Mouse (Mus musculus) kidney, postnatal 14 days (tissue): ENCODE data around the gene Ranbp3l.
"Not testable (repeated sequence)": the region's sequence is repeated elsewhere in the genome, so short reads cannot be mapped to it uniquely, and the experiment has no call there.

Experiments
- DNase-seq: peaks from one replicate; pipeline ENCODE4 v3.0.0; 2022; ENCODE audit warnings: mixed read lengths

The Ranbp3l gene

GRCm38 (mm10) chr15:8967573-8968228, at the start of gene Ranbp3l:
Gene Ranbp3l (plus strand): TSS chr15:8967949.
- DNase-seq = peak; percentile 73

- no peak for DNase-seq
These were observed 37.7 kb upstream of the Ranbp3l start for GRCm38 (mm10) chr15:8930061-8930460.

- no peak for DNase-seq
These were observed 30.8 kb upstream of the Ranbp3l start for GRCm38 (mm10) chr15:8936911-8937310.

- DNase-seq = peak; percentile 33
These were observed 26.9 kb upstream of the Ranbp3l start for GRCm38 (mm10) chr15:8940861-8941260.

GRCm38 (mm10) chr15:8950856-8951255, 16.9 kb upstream of the Ranbp3l start:
- peak; percentile 28 for DNase-seq

GRCm38 (mm10) chr15:8963323-8963722, 4.4 kb upstream of the Ranbp3l start:
- peak; percentile 65 for DNase-seq

- DNase-seq = peak; percentile 60
These were observed 463 bp downstream of the Ranbp3l start for GRCm38 (mm10) chr15:8968229-8968595.

GRCm38 (mm10) chr15:8969061-8969635, 1.4 kb downstream of the Ranbp3l start:
- DNase-seq = peak; percentile 26

- no peak for DNase-seq
These were observed 23.5 kb downstream of the Ranbp3l start for GRCm38 (mm10) chr15:8991211-8991610.

- DNase-seq = no peak
These were observed 24.4 kb downstream of the Ranbp3l start for GRCm38 (mm10) chr15:8991859-8992838.

- DNase-seq = no peak
These were observed 27.0 kb downstream of the Ranbp3l start for GRCm38 (mm10) chr15:8994608-8995277.

- no peak for DNase-seq
These were observed 27.7 kb downstream of the Ranbp3l start for GRCm38 (mm10) chr15:8995490-8995889.

- DNase-seq = no peak
These were observed 35.0 kb downstream of the Ranbp3l start for GRCm38 (mm10) chr15:9002762-9003161.

GRCm38 (mm10) chr15:9009196-9009595, 41.4 kb downstream of the Ranbp3l start:
- no peak for DNase-seq

- no peak for DNase-seq
These were observed 46.8 kb downstream of the Ranbp3l start for GRCm38 (mm10) chr15:9014541-9014940.

GRCm38 (mm10) chr15:9015496-9015895, 47.7 kb downstream of the Ranbp3l start:
- not testable (repeated sequence) for DNase-seq

GRCm38 (mm10) chr15:9055704-9056103, 88.0 kb downstream of the Ranbp3l start:
- no peak for DNase-seq

- no peak for DNase-seq
These were observed 92.1 kb downstream of the Ranbp3l start for GRCm38 (mm10) chr15:9059856-9060255.

GRCm38 (mm10) chr15:9061150-9061882, 93.6 kb downstream of the Ranbp3l start:
- no peak for DNase-seq

- DNase-seq = no peak
These were observed 101.1 kb downstream of the Ranbp3l start for GRCm38 (mm10) chr15:9068881-9069280.

GRCm38 (mm10) chr15:9070353-9070752, 102.6 kb downstream of the Ranbp3l start:
- DNase-seq = no peak

GRCm38 (mm10) chr15:9070912-9071555, 103.3 kb downstream of the Ranbp3l start, which contains the start of gene Nadk2:
Gene Nadk2 (plus strand): TSS chr15:9071260.
- peak; percentile 99 for DNase-seq
